Mouse (Mus musculus): ENCODE results near the gene Olfml2a. TPM values are rescaled to one million over a fixed set of nuclear protein-coding genes. Genes with fewer than 3 reads are reported as not detected.

Gene Olfml2a
- total and polyA plus RNA-seq, 3 experiments = 0.12 to 0.33 TPM; not detected in 1

DNA sequence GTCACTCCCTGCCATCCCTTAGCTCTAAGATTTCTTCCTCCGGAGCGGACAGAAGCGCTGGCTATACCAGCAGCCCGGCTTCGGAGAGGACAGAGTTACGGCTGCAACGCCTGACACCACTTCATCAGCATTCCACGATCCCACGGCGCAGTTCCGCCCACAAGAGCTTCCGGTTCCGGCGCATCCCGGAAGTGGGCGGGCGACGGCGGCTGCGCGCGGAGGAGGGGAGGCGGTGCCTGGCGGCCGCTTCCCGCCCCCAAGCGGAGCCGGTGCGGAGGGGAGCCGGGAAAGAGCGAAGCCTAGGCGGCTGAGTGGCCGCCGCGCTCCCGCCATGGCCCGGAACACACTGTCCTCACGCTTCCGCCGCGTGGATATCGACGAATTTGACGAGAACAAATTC is 76.1 kb downstream of the Olfml2a start (continued):
- no peak for TF ChIP-seq USF2 (IDR thresholded peaks at IDR 0.05; ENCODE audit: borderline replicate concordance in 1 of 2, insufficient read depth in 1 of 2, low read depth in 1 of 2, low read length in 2 of 2)
- TF ChIP-seq KAT2A (conservative IDR thresholded peaks at IDR 0.05; ENCODE audit: low read depth, low read length) = no peak; the same call in 1 of the 2 replicates

DNA sequence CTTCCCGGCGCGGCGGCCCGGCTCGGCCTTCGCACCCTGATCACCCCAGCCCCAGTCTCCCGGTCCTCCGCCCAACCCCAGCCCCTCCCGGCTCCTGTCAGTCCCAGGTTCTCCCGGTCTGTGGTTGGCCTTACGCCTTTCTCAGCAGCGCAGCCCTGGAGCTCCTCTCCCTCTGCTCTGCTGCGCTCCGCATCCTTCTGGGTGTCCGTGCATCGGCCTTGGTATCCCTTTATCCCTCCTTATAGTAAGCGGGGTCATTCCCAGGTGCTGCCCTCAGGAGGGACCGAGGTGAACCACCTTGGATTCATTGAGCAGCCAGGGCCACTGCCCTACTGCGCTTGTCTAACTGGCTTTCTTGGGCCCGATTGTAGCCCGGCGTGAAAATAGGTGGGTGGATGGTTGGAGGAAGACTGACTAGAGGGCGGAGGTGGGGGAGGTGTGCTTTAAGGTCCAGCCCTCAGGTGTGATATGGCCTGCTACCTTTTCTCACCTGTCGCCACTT is 76.6 kb downstream of the Olfml2a start:
- TF ChIP-seq TBP (IDR thresholded peaks at IDR 0.05; ENCODE audit: low read depth, low read length) = no peak
- no peak for TF ChIP-seq SIN3A (IDR thresholded peaks at IDR 0.05; ENCODE audit: low read length)
- no peak for TF ChIP-seq E2F4 (IDR thresholded peaks at IDR 0.05; ENCODE audit: borderline replicate concordance, low read depth, low read length)
- TF ChIP-seq TAL1 (IDR thresholded peaks at IDR 0.05; ENCODE audit: low read length) = no peak
- TF ChIP-seq MXI1 (IDR thresholded peaks at IDR 0.05; ENCODE audit: low read depth, low read length) = no peak
- TF ChIP-seq GABPA (IDR thresholded peaks at IDR 0.05; ENCODE audit: low read depth, low read length) = no peak
- no peak for TF ChIP-seq NRF1 (IDR thresholded peaks at IDR 0.05; ENCODE audit: insufficient read depth, low read depth, low read length, poor library complexity, severe bottlenecking)
- TF ChIP-seq UBTF (IDR thresholded peaks at IDR 0.05; ENCODE audit: borderline replicate concordance, insufficient read depth, low read depth, low read length) = no peak
- no peak for TF ChIP-seq CTCF (IDR thresholded peaks at IDR 0.05 in 2 of 3, conservative IDR thresholded peaks at IDR 0.05 in 1 of 3; ENCODE audit: control insufficient read depth in 1 of 3, insufficient read depth in 1 of 3, low read depth in 2 of 3, low read length in 3 of 3, poor library complexity in 1 of 3, severe bottlenecking in 1 of 3)
- no peak for TF ChIP-seq ZNF384 (IDR thresholded peaks at IDR 0.05; ENCODE audit: low read depth, low read length)
- TF ChIP-seq ZKSCAN1 (IDR thresholded peaks at IDR 0.05; ENCODE audit: low read depth, low read length) = no peak
- no peak for TF ChIP-seq MEF2A (IDR thresholded peaks at IDR 0.05; ENCODE audit: extremely low read depth, insufficient replicate concordance, low read depth, low read length, poor library complexity, severe bottlenecking)
- no peak for TF ChIP-seq JUND (IDR thresholded peaks at IDR 0.05; ENCODE audit: low read depth, low read length)
- no peak for TF ChIP-seq RCOR1 (IDR thresholded peaks at IDR 0.05; ENCODE audit: low read depth, low read length)
- no peak; the same call in 1 of the 2 replicates for TF ChIP-seq CHD1 (IDR thresholded peaks at IDR 0.05; ENCODE audit: low read depth, low read length)
- Histone ChIP-seq H3K36me3 (ENCODE audit: control insufficient read depth in 1 of 2, insufficient read depth in 2 of 2, low read length in 2 of 2) (peaks cover 4 to 28% of the 10 kb centered on the region in 2 experiments; a peak in 3 of 4 replicates), H3K27me3 (ENCODE audit: control insufficient read depth in 1 of 2, insufficient read depth in 2 of 2, low read length in 2 of 2) (no peaks in the 10 kb centered on the region), H3K79me2 (ENCODE audit: control insufficient read depth, insufficient read depth, low read length, poor library complexity) (peaks cover 50% of the 10 kb centered on the region), H3K4me3 (ENCODE audit: control insufficient read depth in 1 of 2, insufficient read depth in 1 of 2, low read depth in 2 of 2, low read length in 2 of 2) (peak overlapping the region; percentile 65 to 85), H3K27ac (ENCODE audit: control insufficient read depth, low read depth, low read length) (peak overlapping the region; percentile 80), H3K9me3 (replicated peaks; ENCODE audit: insufficient read depth, low read length) (no peaks in the 10 kb centered on the region), H3K9ac (ENCODE audit: control insufficient read depth, low read depth, low read length, poor library complexity, severe bottlenecking) (peak overlapping the region; percentile 96), H3K4me1 (ENCODE audit: control insufficient read depth in 1 of 2, insufficient read depth in 2 of 2, low read length in 2 of 2) (peaks cover 19 to 30% of the 10 kb centered on the region in 2 experiments)
- DNase-seq (ENCODE audit: low read depth, low spot score) = peak; percentile 63

Measured in MEL (cell line).